8 mouse cellular contexts compared by ENCODE assay signal in genomic region chr11:4219317-4219751, GRCm38 (mm10). TPM values are rescaled to one million over a fixed set of nuclear protein-coding genes. Genes with fewer than 3 reads are reported as not detected.
DNase-seq lines count a peak whose midpoint lies in the region; ATAC-seq and TF ChIP-seq lines count a peak whose summit lies in the region.

No protein-coding gene starts in this region.

- peaks cover 5% of the 10 kb centered on the region; the same call in 1 of the 2 replicates for H3K9me3 ChIP-seq in midbrain, embryonic 14.5 days (ENCODE audit: control insufficient read depth, low read length)
- no peaks in the 10 kb centered on the region for H3K9me3 ChIP-seq in midbrain, embryonic 15.5 days
- no peaks in the 10 kb centered on the region for H3K9me3 ChIP-seq in limb, embryonic 13.5 days

- peaks cover 8% of the 10 kb centered on the region; the same call in 1 of the 2 replicates for H3K4me1 ChIP-seq in midbrain, embryonic 14.5 days (ENCODE audit: control insufficient read depth, insufficient read depth, low read length)
- H3K4me1 ChIP-seq in midbrain, embryonic 15.5 days, result peaks cover 10% of the 10 kb centered on the region
- peaks cover 5% of the 10 kb centered on the region for H3K4me1 ChIP-seq in bone marrow, adult 2 months (ENCODE audit: control insufficient read depth, insufficient read depth, low read length)
- H3K4me1 ChIP-seq in limb, embryonic 13.5 days, result peaks cover 21% of the 10 kb centered on the region

- ATAC-seq in midbrain, embryonic 14.5 days (ENCODE audit: low FRiP score, low TSS enrichment), result no peak
- ATAC-seq in midbrain, embryonic 15.5 days (replicated peaks), result no peak
- no peak for ATAC-seq in limb, embryonic 13.5 days (ENCODE audit: low FRiP score, low read depth)

- DNase-seq in midbrain, embryonic 14.5 days, result peak; percentile 81
- DNase-seq in frontal cortex, adult 2 months (ENCODE audit: extremely low spot score in 1 of 2, low spot score in 1 of 2), result peak; percentile 64 to 87
- DNase-seq in kidney, adult 8-10 months, result peak; percentile 88 to 92
- DNase-seq in ovary, postnatal 14 days (ENCODE audit: low spot score), result peak; percentile 49
- DNase-seq in T-cell, adult 2 months (ENCODE audit: low spot score), result no peak

- no peak overlapping the region for H3K4me3 ChIP-seq in midbrain, embryonic 14.5 days (replicated peaks; ENCODE audit: low read depth, low read length)
- H3K4me3 ChIP-seq in midbrain, embryonic 15.5 days, result no peak overlapping the region
- no peak overlapping the region for H3K4me3 ChIP-seq in bone marrow, adult 2 months (replicated peaks; ENCODE audit: control insufficient read depth, low read depth, low read length)
- no peak overlapping the region for H3K4me3 ChIP-seq in limb, embryonic 13.5 days

- H3K27ac ChIP-seq in midbrain, embryonic 14.5 days (replicated peaks; ENCODE audit: low read depth, low read length), result no peak overlapping the region
- H3K27ac ChIP-seq in midbrain, embryonic 15.5 days, result no peak overlapping the region
- H3K27ac ChIP-seq in bone marrow, adult 2 months (ENCODE audit: control insufficient read depth, insufficient read depth, low read depth, low read length, poor library complexity), result no peak overlapping the region
- H3K27ac ChIP-seq in limb, embryonic 13.5 days, result no peak overlapping the region

- no peak overlapping the region for H3K9ac ChIP-seq in midbrain, embryonic 14.5 days (replicated peaks; ENCODE audit: low read length)
- H3K9ac ChIP-seq in midbrain, embryonic 15.5 days, result no peak overlapping the region
- H3K9ac ChIP-seq in limb, embryonic 13.5 days, result no peak overlapping the region

- WGBS in midbrain, embryonic 14.5 days, result 5% methylated on average over 2 of the region's 2 CpGs
- WGBS in midbrain, embryonic 15.5 days, result 12% methylated on average over 2 of the region's 2 CpGs
- WGBS in bone marrow, adult 2 months, result 35% methylated on average over 2 of the region's 2 CpGs
- 9% methylated on average over 2 of the region's 2 CpGs for WGBS in limb, embryonic 13.5 days

- no peak overlapping the region for H3K4me2 ChIP-seq in midbrain, embryonic 14.5 days (ENCODE audit: low read length)
- H3K4me2 ChIP-seq in midbrain, embryonic 15.5 days, result no peak overlapping the region
- H3K4me2 ChIP-seq in limb, embryonic 13.5 days (replicated peaks), result peak overlapping the region; percentile 91

- H3K36me3 ChIP-seq in midbrain, embryonic 14.5 days (ENCODE audit: control insufficient read depth, insufficient read depth, low read length), result peaks cover 11% of the 10 kb centered on the region
- no peaks in the 10 kb centered on the region; the same call in 1 of the 2 replicates for H3K36me3 ChIP-seq in midbrain, embryonic 15.5 days (replicated peaks)
- H3K36me3 ChIP-seq in limb, embryonic 13.5 days, result peaks cover 27% of the 10 kb centered on the region

- TF ChIP-seq POLR2A in bone marrow, adult 2 months (IDR thresholded peaks at IDR 0.05; ENCODE audit: borderline replicate concordance, control insufficient read depth, low read depth, low read length), result no peak

- TF ChIP-seq CTCF in bone marrow, adult 2 months (IDR thresholded peaks at IDR 0.05; ENCODE audit: control insufficient read depth, insufficient read depth, low read length), result peak; percentile 67

- peaks cover 18% of the 10 kb centered on the region for H3K27me3 ChIP-seq in midbrain, embryonic 14.5 days (ENCODE audit: control insufficient read depth, insufficient read depth, low read length)
- H3K27me3 ChIP-seq in midbrain, embryonic 15.5 days (replicated peaks), result peaks cover 26% of the 10 kb centered on the region
- H3K27me3 ChIP-seq in limb, embryonic 13.5 days, result peaks cover 27% of the 10 kb centered on the region

RNA-seq across cellular contexts. Expression of gene Castor1, which starts 1.3 kb away (rescaled TPM):
- polyA plus RNA-seq in midbrain, embryonic 14.5 days (2014; fragmentation: Nextera tagmentation; extraction: Ambion mirVana), result 1.6 and 2.1 TPM in 2 replicates
- 2.6 and 3.6 TPM in 2 replicates for polyA plus RNA-seq in midbrain, embryonic 15.5 days (2015; fragmentation: Nextera tagmentation; extraction: Ambion mirVana)
- 2.6 TPM in 1 of 2 replicates, not detected in the other for polyA plus RNA-seq in bone marrow, adult 2 months (2011; ENCODE audit: insufficient read depth, insufficient read length, low replicate concordance, missing spikeins)
- 4.5 and 5.2 TPM in 2 replicates for polyA plus RNA-seq in frontal cortex, adult 2 months (2012; rRNA removed)
- 4.5 and 4.7 TPM in 2 replicates for polyA plus RNA-seq in limb, embryonic 13.5 days (2015; fragmentation: Nextera tagmentation; extraction: Ambion mirVana)

RNA-seq across cellular contexts. Expression of gene Osm, which starts 16.9 kb away (rescaled TPM):
- polyA plus RNA-seq in midbrain, embryonic 14.5 days (2014; fragmentation: Nextera tagmentation; extraction: Ambion mirVana), result 0.12 TPM in 1 of 2 replicates, not detected in the other
- 0.11 and 0.21 TPM in 2 replicates for polyA plus RNA-seq in midbrain, embryonic 15.5 days (2015; fragmentation: Nextera tagmentation; extraction: Ambion mirVana)
- polyA plus RNA-seq in bone marrow, adult 2 months (2011; ENCODE audit: insufficient read depth, insufficient read length, low replicate concordance, missing spikeins), result 2.2 and 5.1 TPM in 2 replicates
- polyA plus RNA-seq in frontal cortex, adult 2 months (2012; rRNA removed), result 0.08 and 0.18 TPM in 2 replicates
- 0.06 TPM in 1 of 2 replicates, not detected in the other for polyA plus RNA-seq in limb, embryonic 13.5 days (2015; fragmentation: Nextera tagmentation; extraction: Ambion mirVana)

RNA-seq across cellular contexts. Expression of gene Tbc1d10a, which starts 32.7 kb away (rescaled TPM):
- 21.5 and 23.8 TPM in 2 replicates for polyA plus RNA-seq in midbrain, embryonic 14.5 days (2014; fragmentation: Nextera tagmentation; extraction: Ambion mirVana)
- 35.0 and 38.6 TPM in 2 replicates for polyA plus RNA-seq in midbrain, embryonic 15.5 days (2015; fragmentation: Nextera tagmentation; extraction: Ambion mirVana)
- polyA plus RNA-seq in bone marrow, adult 2 months (2011; ENCODE audit: insufficient read depth, insufficient read length, low replicate concordance, missing spikeins), result 5.2 and 13.5 TPM in 2 replicates
- polyA plus RNA-seq in frontal cortex, adult 2 months (2012; rRNA removed), result 56.4 and 59.0 TPM in 2 replicates
- 40.2 and 42.3 TPM in 2 replicates for polyA plus RNA-seq in limb, embryonic 13.5 days (2015; fragmentation: Nextera tagmentation; extraction: Ambion mirVana)

RNA-seq across cellular contexts. Expression of gene Lif, which starts 38.0 kb away (rescaled TPM):
- not detected in 2 replicates for polyA plus RNA-seq in midbrain, embryonic 14.5 days (2014; fragmentation: Nextera tagmentation; extraction: Ambion mirVana)
- 0.05 TPM in 1 of 2 replicates, not detected in the other for polyA plus RNA-seq in midbrain, embryonic 15.5 days (2015; fragmentation: Nextera tagmentation; extraction: Ambion mirVana)
- polyA plus RNA-seq in bone marrow, adult 2 months (2011; ENCODE audit: insufficient read depth, insufficient read length, low replicate concordance, missing spikeins), result 0.70 TPM in 1 of 2 replicates, not detected in the other
- 0.36 TPM in 2 replicates for polyA plus RNA-seq in frontal cortex, adult 2 months (2012; rRNA removed)
- polyA plus RNA-seq in limb, embryonic 13.5 days (2015; fragmentation: Nextera tagmentation; extraction: Ambion mirVana), result 0.08 TPM in 2 replicates

RNA-seq across cellular contexts. Expression of gene Sf3a1, which starts 59.2 kb away (rescaled TPM):
- polyA plus RNA-seq in midbrain, embryonic 14.5 days (2014; fragmentation: Nextera tagmentation; extraction: Ambion mirVana), result 47.6 and 64.3 TPM in 2 replicates
- 53.7 and 57.5 TPM in 2 replicates for polyA plus RNA-seq in midbrain, embryonic 15.5 days (2015; fragmentation: Nextera tagmentation; extraction: Ambion mirVana)
- polyA plus RNA-seq in bone marrow, adult 2 months (2011; ENCODE audit: insufficient read depth, insufficient read length, low replicate concordance, missing spikeins), result 26.7 and 39.7 TPM in 2 replicates
- 45.6 and 49.0 TPM in 2 replicates for polyA plus RNA-seq in frontal cortex, adult 2 months (2012; rRNA removed)
- polyA plus RNA-seq in limb, embryonic 13.5 days (2015; fragmentation: Nextera tagmentation; extraction: Ambion mirVana), result 57.0 and 65.7 TPM in 2 replicates
